Mouse (Mus musculus) skeletal muscle tissue, adult 2 months (tissue): ENCODE measurements around the gene 1700015F17Rik.

Experiments used
- DNase-seq: peaks from one replicate; pipeline ENCODE4 v3.0.0-alpha.2; 2012; ENCODE audit warnings: low read depth, low spot score

1700015F17Rik gene

DNA sequence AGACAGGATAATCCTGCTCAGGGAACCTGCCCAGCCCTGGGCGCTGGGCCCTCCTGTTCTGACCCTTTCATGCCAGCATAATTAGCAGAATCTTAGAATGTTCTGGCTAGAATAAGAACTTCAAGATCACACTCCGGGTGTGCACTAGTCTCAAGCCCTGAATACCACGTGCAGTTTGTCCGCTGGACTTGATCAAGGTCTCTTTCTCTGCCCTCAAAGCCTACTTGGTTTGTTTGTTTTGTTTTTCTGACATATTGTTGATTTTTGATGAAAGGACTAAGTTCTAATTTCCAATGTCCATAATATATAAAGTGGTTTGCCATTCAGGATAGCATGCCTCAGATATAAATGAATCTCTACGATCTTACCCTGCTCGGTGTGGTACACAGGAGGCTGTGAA, at the start of gene 1700015F17Rik:
Gene 1700015F17Rik (minus strand): TSS at position 101 of the 400 bp plus-strand sequence.
- no peak for DNase-seq

DNA sequence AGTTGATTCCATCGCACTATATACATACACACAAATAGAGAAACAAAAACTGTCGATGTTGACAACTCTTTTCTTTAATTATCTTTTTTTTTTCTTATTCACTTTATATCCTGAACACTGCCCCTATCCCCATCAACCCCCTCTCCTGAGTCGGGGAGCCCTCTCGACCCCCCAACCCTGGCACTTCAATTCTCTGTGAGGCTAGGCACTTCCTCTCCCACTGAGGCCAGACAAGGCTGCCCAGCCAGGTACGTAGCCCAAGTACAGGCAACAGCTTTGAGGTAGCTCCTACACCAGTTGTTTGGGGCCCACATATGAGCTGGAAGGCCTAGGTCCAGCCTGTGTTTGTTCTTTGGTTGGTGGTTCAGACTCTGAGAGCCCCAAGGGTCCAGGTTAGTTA, 36.5 kb upstream of the 1700015F17Rik start:
- no peak for DNase-seq

DNA sequence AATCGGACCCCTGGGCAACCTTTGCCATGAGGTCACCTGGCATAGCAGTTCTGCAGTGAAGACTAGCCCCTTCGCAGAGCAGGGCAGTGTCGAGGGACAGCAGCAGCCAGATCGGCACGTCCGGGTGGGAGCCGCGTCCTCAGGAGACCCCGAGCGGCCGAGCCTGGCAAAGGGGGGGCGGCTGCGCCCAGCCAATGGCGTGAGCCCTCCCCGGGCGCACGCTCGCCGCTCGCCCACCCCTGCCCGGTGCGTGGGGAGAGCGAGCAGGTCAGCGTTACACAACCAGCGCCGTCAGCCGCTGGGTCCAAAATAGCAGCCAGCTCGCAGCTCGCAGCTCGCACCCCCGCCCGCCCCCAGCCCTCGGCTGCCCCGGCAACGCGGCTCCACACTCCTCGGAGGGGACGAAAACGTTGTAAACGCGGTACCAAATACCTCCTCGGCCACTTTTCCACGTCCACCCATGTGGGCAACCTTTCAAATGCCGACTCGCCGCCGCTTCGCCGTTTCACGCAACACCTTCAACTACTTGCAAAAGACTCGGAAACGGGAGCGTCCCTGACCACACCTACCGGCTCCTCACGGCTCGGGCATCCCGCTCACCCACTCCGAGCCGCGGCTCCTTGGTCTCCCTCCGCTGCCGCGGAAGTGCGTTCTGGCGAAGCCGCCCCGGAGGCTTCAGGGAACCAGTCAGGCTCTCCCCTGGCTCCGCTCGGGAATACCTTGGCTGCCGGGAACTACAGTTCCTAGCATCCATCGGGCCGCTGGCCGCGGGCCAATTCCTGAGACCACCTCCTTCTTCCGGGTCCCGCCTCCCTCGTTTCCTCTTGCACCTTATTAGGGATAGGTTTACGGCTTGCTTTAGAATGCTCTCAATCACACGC, 35.5 kb upstream of the 1700015F17Rik start, which contains the start of gene Cldn12:
Gene Cldn12 (minus strand): TSS at position 763 of the 881 bp plus-strand sequence.
- peak; percentile 98 for DNase-seq

DNA sequence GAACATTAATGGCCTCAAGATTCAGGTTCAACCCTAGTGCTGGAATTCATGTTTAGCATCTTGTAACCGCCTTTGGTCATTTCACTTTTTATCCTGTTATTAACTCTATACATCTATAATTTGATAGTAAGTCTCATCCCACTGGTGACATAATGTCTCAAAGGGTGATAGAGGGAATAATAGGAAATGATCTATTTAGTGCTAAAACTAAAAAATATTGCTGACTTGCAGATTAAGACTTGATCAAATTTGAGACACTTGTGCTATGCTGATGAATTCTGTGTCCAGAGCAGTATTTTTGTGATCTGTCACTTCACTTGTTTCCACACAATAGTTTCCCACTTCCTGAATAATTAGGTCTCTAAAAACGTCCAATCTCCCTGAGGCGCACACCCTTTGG, 32.5 kb upstream of the 1700015F17Rik start:
- no peak for DNase-seq

DNA sequence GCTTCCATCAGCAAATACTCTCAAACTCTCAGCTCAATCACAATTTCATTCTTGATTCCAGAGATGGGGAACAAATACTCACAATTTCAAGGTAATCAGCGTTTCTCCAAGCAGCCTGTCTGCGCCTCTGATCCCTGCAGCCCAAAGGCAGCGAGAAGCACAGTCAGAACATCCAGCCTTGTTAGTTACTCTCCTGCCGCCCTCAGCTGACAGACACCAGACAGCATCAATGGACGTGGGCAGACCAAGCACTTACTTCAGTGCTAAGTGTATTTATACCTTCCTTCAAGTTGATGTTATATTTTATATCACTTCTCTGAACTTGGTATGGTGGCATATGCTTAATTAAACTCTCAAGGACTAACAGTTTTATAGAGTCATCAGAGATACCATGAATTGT, 32.0 kb upstream of the 1700015F17Rik start:
- no peak for DNase-seq

DNA sequence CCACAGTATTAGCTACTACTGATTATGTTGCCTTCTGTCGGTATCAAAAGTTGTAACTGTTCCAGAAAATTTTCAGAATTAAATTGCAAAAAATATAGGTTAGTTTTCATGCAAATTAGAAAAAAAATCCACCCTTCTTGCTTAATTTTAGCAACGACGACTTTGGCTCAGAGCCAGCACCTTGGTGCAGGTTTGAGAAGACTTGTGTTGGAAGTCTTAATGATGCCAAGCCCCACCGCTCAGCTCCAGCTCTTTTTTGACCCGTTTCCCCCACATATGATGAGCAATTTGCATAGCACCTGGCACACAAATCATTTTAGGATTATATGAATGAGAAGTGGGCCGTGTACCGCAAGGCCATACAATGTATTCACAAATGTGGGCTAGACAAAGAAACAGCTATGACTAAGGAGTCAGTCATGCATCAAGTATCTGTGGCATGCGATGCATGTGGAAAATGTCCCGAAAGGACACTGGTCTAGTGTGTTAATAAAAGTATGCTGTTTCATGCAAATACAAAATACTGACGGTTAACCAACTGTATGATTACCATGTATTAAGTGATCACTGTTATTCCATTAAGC, 31.5 kb upstream of the 1700015F17Rik start:
- no peak for DNase-seq

DNA sequence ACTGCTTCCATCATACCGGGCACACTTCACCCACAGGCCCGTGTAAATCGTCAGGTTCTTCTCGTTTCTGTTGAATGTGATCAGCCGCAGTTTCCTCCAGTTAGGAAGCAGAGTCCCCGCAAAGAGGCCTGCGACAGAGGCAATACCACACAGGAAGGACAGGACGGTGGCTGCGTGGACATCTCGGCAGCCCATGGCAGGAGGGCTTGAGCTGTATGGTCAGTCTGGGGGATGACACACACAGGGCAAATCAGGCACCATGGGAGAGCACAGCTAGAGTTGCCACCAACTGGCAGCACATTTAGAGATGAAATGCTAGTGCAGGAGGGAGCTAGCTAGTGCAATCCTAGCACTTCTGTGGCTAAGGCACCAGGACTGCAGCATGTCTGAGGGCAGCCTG, 29.3 kb upstream of the 1700015F17Rik start:
- no peak for DNase-seq

DNA sequence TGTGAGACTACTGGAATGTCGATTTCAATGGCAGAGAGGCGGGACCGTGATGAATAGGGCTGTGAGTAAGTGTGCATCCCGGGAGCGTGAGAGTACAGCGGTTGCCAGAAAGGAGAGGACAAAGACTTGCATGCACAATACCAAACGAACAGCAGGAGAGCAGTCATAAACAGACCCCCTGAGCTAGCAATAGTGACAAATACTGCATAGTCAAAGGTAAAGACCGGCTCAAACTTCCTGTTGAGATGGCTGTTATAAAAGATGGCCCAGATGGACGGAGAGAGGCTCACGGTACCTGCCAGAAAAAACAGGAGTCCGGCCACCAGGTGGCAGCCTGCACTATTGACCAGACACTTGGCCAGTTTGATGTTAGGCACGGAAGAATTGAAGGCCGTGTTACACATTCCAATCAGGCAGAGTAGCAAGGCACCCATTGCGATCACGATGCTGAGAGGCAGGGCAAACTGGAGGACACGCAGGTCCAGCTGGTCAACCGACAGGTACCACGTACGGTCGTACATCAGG, 28.8 kb upstream of the 1700015F17Rik start:
- no peak for DNase-seq

DNA sequence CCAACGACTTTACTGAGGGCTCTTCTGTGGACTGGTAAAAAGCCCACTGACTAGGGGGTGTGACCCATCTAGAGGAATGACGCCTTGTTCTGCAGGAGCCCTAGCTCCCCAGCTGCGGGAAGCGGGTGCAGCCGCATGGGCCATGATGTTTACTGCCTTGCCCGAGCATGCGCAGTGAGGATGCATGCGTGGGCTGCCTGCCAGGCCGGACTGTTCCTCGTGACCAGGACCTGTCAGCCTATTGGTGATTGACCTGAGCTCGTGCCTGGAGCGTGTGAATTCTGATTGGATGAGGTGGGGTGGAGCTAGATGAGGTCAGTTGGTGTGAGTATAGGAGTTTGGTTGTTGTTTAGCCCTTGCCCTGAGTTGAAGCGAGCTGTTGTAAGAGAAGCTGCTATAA, 25.5 kb upstream of the 1700015F17Rik start:
- DNase-seq: no peak

DNA sequence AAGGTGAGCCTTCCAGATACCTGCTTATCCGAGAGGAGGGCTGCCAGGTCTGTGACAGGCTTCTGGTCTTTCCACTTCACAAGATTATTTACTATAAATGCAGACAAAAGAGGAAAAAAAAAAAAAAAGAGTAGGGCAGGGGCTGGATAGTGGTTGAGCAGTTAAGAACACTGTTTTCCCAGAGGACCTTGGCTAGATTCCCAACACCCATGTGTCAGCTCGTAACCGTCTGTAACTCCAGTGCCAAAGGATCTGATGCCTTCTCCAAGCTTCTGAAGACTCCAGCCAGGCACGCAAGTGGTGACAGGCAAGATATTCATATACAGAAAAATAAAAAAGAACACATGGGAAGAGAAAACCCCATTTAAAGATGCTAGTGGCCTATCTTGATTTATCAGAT, 24.4 kb upstream of the 1700015F17Rik start:
- peak; percentile 39 for DNase-seq

DNA sequence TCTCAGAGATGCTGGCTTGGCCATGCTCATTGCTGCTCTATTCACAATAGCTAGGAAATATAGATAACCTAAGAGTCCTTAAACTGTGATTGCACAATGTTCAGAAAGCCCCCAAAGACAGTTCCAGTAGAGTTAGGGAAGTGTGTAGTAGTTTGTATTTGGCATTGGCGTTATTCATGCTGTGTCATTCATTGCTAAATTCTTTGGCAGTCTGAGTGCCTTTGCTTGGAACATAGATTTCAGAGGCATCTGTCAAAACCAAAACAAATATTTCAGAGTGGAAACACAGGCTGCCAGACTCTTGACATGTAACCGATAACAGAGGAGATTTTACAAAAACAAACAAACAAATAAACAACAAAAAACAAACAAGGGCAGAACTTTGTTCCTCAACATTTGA, 22.6 kb upstream of the 1700015F17Rik start:
- no peak for DNase-seq

DNA sequence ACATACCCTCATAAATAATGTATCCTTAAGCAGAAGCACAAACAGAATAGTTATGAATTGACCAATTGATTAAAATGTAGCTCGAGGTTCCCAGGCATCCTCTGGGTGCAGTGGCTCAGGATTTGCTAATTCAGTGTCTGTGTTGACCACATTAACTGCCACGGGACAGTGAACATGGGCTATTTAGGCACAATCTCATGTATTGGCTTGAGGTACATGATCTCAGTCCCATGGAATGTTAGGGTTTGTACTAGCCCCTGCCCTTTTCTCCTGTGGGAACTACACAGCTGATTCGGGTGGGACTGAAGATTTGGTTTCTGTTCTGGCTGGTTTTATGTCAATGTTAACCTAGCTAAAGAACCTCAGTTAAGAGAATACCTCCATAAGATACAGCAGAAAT, 17.4 kb upstream of the 1700015F17Rik start:
- peak; percentile 41 for DNase-seq

DNA sequence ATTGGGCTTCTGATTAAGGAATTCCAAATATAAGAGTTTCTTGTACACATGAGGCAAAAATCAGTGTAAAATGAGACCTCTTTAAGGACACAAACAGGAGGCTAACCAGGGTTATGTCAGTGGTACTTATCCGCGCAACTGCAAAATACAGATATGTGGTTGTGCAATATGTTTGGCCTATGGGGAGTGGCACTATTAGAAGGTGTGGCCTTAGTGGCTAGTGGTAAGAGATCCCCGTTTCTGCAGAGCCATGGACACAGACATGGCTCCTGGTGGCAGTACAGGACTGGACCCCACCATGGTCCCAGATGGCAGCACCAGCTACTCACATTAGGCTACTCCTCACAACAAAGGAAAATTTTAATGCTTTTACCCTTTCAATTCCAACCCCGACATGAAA, 16.1 kb upstream of the 1700015F17Rik start:
- no peak for DNase-seq

DNA sequence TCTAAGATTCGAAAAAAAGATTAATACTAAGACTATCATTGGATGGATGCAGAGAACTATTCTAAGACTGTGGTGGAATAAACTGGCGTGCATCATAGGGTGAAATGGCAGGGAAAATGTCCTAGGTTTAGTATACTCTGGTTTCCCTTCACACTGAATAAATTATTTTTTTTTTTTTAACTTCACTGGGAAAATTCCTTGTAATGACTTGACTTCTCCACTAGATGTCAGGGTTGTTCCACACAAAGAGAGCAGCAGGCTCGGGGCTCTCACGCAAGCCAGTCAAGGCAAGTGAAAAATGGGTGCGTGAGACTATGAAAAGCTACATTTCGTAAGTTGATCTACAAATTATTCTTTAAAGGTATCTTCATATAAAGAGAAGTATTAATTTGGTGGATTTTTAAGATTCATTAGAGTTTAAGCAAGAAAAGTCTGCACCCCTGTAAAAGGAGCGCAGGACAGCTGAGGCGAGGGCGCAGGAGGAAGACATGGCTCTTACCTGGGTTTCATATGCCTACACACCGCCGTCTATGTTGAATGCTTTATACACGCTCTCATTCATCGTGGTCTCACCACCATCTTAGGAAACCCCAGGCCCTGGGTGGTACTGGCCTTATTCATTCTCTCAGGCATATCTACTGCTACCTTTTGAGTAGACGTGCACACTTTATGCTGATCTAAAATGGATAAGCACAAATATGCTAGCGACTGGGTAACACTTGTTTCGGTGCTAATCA, 15.5 kb upstream of the 1700015F17Rik start:
- DNase-seq: peak; percentile 33

DNA sequence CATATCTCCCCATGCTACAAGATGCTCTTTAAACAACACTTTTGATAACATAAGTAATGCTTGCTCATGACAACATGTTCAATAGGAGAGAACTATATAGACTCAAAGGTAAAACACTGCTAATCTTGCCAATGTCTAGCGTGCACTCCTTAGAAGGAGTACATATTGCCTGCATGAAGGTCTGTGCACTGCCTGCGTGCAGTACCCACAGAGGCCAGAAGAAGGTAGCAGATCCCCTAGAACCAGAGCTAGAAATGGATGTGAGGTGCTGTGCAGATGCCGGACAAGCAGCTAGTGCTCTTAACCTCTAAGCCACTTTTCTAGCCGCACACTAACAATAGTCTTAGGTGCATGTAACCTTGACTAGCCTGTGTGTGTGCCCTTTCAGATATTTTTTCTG, 13.2 kb upstream of the 1700015F17Rik start:
- no peak for DNase-seq

DNA sequence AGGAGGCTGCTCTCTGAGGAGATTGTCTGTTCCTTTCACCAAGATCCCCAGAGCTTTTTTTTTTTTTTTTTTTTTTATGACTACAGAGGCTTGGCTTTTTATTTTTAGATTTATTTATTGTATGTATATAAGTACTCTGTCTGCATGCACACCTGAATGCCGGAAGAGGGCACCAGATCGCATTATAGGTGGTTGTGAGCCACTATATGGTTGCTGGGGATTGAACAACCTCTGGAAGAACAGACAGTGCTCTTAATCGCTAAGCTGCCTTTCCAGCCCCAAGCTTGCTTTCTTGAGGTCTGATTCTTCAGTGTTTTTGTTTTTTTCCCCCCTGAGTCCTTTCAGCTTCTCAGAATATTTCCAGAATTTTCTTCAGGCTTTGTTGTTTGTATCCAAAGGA, 7.1 kb upstream of the 1700015F17Rik start:
- DNase-seq: no peak

DNA sequence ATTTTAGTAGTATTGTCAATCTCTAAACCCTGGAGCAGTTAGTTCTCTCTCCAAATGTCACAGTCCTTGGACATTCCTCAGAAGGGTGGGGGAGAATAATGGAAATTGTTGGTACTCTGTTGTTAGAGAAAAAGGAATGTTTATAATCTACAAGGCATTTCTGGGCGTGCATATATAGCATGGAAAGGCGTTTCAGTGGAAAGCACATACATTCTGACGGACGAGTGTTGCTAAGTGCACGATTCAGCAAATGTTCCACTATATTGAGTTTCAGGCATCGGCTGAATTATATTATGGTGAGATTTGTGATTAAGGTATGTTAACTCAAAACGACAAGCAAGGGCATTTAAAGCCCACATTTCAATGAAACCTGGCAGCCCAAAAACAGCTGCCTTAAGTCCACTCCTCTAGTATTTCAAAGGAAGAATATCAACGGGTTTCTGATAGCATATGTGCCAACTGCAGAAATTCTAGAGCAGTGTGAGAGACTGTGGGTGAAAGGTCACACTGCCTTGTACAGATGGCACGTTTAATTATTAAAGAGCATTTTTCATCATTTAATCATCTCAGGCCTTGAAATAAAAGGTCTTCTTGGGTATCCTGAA, 4.4 kb upstream of the 1700015F17Rik start:
- DNase-seq: no peak

DNA sequence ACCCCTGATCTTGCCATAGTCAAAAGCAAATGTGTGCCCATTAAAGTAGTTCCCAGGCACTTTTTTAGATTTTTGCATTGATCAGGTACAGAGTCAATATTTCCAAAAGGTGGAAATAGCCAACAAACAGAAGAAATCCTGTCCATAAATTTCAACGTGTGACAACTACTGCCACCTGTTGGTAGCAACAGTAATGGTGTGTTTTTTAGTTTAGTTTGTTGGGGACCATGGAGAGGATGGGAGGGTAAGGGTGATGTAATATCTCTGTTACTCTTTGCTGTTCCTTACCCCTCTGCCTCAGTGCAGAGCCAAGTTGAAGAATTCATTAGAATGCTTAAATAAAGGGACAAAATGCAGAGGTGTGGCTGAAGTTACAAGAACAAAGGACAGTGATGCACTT, 2.7 kb upstream of the 1700015F17Rik start:
- DNase-seq: no peak

DNA sequence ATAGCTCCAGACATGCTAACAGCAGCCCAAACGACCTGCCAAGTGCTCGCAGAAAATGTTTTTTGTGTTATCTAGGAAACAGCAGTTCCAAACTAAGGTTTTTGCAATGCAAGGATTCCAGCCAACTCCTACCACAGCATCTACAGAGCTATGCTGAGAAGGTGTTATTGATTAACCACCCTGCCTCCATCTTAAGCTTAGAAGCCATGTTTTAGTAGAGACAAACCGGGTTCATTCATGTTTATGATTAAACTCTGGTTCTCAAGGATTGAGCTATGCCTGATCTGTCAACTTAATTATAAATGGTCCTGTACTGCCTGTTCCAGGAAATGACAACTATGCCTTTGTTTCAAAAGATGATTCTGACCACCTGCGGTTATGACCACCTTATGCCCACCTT, 2.8 kb downstream of the 1700015F17Rik start:
- DNase-seq: no peak

DNA sequence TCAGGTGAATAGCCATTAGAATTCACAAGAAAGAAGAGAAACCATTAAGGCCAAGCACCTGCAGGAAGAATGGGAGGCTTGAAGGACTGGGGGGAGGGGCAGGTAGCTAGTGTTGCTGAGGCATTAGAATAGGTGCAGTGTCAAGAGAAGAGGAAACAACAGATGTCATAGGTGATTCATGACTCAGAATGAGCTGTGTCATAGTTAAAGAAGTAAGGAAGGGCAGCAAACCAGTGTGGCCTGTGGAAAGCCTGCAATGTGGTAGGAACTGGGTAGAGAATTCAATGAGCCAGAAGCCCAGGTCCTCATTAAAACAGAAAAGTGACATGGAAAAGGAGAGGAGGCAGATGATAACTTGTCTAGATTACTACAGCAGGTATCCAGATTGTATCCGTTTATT, 13.7 kb downstream of the 1700015F17Rik start:
- DNase-seq: no peak

DNA sequence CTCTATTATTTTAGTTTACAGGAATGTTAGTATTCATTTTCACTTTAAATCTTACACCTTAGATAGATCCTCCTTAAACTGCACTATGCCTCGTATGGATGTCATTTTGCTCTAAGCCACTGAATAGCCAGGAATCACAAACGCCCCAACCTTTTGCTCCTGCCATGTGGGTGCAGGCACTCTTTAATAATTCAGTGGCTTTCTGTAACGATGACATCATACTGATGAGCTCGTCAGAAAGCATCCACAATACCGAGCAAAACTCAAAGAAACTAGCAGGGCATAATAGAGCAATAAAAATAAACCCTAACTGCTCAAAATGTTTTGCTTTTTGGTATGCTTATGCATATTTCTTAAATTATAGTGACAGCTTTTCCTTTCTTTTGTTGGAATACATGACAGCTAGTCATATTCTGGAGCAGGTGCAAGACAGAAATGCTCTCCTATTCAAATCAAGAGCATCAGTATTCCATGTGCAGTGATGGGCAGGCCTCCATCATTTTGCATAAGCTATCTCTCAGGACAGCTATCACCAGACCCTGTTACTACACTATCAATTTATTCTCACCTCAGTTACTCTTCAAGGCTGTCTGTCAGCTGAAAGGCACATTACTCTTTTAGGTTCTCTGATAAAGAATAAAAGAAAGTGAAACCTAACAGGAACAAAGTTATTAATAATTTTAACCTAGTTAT, 47.1 kb downstream of the 1700015F17Rik start:
- no peak for DNase-seq
